Mouse (Mus musculus): ENCODE measurements around the gene Slc9a3r2.
A peak's percentile ranks its signal among the peaks of the same experiment; 100 is the strongest.
"Not testable (repeated sequence)": the region's sequence is repeated elsewhere in the genome, so short reads cannot be mapped to it uniquely, and the experiment has no call there.

Gene Slc9a3r2

DNA sequence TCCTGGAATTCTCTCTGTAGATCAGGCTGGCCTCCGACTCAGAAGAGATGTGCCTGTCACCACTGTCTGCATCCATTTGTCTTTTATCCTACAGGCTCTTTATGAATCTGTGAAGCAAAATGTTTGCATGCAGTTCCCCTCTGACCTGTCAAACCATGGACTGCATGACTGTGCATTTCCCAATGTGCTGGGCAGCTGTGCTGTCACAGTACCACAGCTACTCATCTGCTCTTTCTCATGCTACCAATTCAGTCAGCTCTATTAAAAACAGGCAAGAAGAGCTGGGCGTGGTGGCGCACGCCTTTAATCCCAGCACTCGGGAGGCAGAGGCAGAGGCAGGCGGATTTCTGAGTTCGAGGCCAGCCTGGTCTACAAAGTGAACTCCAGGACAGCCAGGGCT is 16.9 kb upstream of the Slc9a3r2 start:
- DNase-seq (ENCODE audit: low spot score): not testable (repeated sequence)

DNA sequence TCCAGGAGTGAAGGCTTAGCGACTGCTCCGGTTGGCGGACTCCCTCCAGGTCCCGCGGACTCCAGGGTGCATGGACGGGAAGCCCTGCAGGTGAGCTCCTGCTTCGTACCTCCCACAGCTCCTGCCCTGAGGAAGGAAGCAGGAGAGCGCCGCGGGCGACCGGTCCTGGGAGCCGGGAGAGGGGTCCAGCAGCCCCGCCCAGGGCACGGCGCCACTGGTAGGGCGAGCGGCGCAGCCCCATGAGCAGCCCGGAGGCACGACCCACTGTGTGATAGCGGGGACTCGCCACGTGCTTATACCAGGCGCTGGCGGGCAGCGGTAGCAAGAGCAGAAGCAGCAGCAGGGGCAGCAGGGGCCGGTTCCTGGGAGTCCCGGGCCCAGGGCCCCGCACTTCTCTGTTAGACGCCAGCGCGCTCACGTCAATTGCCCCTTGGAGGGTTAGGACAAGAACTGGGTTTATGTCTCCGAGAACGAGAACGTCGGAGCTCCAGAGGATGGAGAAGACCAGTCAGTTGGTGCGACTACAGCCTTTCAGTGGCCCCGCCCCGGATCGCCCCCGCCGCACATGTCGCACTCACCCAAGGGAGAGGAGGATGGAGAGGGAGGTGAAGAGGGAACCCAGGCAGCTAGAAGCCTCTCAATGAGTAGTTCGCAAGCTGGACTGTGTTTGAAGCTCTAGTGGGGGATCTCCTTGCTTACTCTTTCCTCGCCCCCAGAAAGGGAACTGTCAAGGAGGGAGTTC is 8.1 kb upstream of the Slc9a3r2 start, which contains the start of gene Npw:
TSS of gene Npw (minus strand) at position 441 of the 742 bp plus-strand sequence.
- no peak for DNase-seq (ENCODE audit: low spot score)

DNA sequence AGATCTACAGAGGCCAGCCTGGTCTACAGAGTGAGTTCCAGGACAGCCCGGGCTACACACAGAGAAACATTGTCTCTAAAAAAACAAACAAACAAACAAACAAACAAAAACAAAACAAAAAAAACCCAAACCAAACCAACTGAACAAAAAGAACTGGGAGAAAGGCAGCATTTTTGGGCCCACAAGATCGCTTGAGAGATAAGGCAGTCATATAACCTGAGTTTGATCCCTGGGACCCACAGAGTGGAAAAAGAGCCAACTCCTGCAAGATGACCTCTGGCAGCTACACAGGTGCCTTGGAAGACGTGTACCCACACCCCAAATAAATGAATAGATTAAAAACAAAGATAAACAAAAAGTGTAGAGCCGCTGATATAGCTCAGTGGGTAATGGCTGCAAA is 4.8 kb upstream of the Slc9a3r2 start:
- DNase-seq (ENCODE audit: low spot score): no peak

DNA sequence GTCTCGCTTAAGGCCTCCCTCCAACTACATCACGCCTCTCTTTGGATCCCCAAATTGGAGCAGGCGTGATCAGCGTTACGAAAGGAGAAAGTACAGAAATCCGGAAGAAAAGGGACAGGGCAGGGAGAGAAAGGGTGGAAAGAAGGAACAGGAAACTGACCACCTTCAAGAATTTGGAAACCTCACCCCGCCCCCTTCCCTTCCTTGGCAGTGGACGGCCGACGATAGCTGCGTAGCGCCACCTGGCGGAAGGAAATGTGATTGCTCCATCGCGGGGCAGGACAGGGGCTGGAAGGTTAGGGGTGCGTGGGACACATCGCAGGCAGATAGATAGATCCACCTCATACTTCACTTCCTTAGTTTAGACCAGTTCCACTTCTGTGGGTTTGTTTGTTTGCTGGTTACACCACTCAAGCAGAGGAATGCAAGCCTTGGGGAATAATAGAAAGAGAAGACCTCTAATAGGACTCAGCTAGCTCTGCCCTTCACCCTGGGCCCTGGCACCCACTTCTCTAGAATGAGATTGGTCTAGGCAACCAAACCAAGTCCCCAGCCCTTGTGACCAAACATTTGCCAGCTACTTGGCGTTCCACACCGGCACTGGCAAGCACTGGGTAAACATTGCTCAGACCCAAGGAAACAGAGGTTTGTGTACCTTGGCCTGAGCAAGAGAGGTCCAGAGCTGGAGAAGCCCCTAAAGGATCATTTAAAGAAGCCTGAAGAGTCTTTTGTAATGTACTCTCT is 4.0 kb upstream of the Slc9a3r2 start:
- DNase-seq (ENCODE audit: low spot score): peak; percentile 51

DNA sequence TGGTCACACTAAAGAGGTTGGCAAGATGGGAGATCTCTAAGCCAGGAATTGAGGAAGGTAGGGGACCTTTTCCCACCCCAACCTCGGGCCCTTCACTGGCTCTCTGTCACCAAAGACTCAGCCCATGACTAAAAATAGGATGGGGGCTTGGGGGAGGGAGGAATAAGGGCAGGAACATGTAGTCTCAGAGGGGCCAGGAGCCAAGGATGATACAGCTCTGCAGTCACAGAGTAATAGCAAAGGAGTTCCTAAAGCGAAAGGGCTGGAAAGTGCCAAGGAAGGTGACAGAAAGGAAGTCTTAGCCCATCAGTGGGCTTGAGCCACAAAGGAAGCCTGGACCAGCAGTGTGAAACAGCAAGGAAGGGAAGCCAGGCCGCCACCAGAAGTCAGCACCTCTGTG is 1.7 kb upstream of the Slc9a3r2 start:
- no peak for DNase-seq (ENCODE audit: low spot score)

DNA sequence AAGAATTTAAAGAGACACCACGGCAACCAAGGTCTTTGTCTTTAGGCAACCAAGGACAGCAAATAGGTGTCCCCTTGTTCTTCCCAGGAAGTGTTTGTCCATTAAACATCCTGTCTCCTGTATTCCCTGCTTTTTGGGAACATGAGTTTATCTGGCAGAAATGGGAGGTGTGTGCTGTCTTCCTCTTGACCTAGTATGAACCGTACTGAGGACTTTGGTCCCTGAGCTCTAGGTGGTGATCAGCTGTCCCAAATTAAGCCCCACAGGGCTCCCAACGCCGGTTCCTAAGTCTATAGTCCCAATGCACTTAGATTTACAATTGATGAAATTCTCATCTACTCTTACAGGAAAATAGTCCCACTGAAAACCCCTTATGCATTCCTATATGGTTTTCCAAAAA is 639 bp upstream of the Slc9a3r2 start:
- no peak for DNase-seq (ENCODE audit: low spot score)

DNA sequence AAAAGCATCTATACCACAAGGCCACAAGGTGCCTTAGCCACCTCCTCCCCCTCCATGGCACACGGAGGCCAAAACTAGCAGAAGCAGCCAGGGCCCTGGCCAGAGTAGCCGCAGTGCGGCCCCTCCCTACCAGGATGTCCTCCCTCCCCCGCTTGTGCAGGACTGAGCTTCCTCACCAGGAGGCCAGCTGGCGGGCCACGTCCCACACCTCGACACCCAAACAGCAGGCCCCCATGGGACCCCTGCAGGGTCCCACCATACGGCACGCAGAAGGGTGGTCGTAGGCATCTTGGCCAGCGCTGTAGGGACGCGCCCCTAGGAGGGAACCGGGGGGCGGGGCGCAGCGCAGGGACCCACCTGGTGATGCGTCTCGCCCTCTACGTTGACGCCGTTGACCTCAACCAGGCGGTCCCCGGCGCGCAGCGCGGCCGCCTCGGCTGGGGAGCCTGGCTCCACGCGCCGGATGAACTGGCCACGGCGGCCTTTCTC is 502 bp downstream of the Slc9a3r2 start:
- no peak for DNase-seq (ENCODE audit: low spot score)

DNA sequence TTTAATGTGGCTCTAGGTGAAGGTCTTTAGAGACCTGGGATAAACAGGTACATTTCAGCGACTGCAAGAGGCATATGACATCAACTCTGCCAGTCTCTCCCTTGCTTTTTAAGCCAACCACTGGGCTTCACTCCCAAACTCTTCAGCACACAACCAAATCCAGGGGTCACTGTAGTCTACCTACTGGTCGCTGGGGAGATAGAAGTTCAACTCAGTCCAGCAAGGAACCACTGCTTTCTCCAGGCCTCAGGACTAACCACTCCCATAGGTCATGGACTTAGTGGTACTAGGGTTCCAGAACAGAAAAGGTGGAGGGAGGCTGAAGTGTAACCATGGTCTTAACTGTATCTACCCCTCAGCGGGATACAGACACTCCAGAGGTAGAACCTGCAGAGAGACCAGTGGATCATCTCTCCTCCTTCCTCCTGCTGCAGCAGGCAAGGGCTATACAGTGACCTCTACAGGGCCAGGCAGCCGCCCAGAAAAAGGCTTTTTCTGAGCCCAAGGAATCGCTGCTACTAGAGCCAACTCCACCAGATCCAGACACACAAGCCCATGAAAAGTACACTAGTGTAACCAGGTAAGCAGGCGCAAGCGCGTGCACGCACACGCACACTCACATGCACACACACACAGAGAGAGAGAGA is 1.3 kb downstream of the Slc9a3r2 start:
- no peak for DNase-seq (ENCODE audit: low spot score)

DNA sequence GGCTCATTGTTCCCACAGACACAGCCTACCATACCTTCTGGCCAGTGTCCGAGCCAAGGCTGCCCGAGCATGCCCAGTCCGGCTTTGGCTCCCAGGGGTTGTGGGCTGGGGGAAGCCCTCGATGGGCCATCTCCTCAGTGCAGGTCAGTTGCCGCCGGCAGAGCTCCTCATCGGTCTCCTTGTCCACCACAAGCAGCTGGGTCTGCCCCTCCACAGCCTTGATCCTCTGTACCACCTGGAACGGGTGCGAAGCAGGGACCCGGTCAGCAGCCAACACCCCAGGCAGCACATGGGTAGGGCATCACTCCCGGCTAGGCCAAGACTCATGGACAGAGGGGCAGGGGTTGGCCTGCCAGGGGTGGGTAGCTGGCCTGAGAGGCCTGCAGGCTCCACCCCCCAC is 2.6 kb downstream of the Slc9a3r2 start:
- no peak for DNase-seq (ENCODE audit: low spot score)

DNA sequence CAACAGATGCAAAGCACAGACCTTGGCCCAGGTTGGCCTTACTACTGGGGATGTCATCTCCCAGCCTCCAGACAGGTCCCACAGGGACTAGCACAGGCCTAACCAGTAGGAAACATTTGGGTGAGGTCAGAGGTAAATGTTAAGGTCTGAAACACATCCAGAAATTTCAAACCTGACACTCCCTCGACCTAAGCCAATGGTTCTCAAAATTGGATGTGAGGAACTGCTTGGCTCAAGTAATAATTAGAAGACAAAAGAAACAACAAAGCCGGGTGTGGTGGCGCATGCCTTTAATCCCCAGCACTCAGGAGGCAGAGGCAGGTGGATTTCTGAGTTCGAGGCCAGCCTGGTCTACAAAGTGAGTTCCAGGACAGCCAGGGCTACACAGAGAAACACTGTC is 3.7 kb downstream of the Slc9a3r2 start:
- DNase-seq (ENCODE audit: low spot score): no peak

DNA sequence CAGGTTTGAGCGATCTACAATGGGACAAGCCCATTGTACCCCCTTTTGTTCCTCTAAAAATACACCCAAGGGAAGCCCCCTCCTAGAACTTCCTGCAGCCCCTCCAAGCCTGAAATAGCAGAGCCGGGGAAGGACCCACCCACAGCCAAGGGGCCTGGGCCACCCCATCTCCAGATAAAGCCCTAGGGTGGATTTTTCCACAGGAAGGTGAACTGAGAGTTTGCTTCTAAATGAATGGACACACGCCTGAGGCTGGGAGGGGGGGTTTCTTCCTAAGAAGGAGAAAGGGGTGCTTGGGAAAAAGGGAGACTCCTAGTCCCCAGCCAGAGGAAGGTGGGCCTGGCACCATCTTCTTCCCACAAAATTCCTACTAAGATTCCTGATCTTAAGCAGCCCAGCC is 4.2 kb downstream of the Slc9a3r2 start:
- no peak for DNase-seq (ENCODE audit: low spot score)

DNA sequence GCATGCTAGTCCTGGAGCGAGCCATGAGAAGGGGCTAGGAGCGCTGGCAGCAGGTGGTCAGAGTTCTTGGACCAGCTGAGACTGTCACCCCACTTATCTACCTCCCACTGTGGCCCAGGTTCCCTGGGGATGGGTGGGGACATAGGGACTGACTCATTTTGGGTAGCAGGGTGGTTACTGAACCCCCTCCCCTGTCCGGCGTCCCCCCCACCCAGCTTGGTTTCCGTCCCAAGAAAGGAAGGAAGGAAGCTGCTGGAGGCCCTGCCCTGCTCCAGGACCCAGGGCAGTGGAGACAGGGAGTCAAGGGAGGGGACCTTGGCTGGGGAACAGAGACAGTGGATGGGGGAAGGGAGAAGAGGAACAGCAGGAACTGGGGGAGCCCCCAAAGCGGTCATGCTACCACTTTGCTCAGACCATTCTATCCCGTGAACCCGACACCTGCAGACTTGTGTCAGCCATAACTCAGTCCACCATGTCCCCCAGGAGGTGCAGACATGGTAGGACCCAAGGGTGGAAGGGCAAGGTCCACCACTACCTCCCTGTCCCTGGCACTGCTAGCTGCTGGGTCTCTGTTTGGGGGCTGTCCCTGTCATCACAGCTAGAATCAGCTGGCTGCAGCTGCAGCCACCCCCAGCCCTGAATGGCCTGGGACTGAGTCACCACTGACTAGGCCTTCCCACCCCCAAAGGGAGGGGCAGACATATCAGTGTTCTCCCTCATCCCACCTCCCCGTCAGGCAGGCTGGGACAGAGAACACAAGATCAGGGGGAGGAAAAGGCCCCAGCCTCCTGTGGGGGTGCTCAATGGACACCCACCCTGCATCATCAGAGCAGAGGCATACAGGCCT is 5.0 kb downstream of the Slc9a3r2 start:
- no peak for DNase-seq (ENCODE audit: low spot score)

DNA sequence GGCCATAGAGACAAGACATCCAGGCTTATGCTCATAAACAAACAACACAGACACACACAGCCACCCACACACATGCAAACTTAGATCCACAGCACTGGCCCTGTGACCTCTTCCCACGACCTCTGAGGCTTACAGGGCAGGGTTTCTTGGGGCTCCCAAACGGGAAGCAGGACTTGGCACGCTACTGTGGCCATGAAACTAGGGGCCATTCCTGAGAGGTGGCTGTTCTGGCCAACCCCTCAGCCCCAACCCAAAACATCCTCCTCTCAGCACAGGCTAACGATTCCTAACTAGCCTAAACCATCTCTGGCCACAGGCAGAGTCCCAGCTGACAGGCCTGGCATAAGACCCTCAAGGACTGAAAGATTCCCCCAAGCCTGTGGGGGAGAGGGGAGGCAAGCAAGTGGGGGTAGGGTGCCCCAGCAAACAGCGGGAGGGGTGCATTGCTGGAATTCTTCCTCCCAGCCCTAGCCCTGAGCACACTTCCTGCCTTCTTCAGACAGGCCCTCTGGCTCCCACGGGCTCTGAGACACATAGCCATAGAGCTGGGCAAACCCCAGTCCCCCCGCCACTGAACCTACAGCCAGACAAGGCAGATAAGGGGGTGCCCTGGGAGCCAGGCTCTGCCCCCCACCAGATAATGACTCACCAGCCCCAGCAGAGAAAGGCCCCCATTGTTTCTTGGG is 6.0 kb downstream of the Slc9a3r2 start:
- DNase-seq (ENCODE audit: low spot score): peak; percentile 47

DNA sequence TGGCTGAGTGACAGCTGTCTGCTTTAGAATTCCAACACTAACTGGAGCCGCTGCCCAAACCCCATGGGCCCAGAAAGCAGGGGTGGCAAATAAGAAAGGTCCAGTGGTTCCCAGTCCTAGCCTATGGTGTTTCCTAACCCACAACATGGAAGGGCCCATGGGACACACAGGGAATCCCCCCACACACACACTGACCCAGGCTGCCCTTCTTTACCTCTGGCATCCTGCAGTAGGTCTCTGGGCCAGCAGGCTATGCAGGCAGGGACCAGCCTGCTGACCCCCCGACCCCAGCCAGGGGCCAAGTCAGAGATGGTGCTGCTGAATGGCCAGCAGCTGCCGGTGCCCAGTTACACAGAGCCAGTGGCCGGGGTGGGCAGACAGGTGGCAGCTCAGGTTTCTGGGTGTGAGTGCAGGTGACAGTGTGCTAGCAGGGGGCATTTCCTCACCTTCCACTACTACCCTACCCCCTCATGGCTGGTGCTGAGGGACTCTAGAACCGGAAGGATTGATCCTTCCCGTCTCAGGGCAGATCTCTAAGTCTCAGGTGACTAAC is 7.3 kb downstream of the Slc9a3r2 start:
- no peak for DNase-seq (ENCODE audit: low spot score)

DNA sequence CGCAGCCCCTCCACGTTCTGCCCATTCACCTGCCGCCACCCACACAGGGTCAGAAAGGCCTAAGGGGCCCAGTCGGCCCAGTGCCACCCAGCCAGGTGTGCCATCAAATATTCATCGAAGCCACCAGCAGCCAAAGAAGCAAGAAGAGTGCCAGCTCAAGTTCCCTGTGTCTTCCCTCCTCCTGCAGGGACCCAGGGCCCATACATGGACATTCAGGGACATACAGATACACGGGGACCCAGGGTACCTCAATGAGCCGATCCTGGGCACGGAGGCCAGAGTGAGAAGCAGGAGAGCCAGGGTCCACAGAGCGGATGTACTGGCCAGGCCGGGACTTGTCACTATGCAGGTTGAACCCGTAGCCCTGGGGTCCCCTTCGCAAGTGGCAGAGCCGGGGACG is 8.2 kb downstream of the Slc9a3r2 start:
- no peak for DNase-seq (ENCODE audit: low spot score)

DNA sequence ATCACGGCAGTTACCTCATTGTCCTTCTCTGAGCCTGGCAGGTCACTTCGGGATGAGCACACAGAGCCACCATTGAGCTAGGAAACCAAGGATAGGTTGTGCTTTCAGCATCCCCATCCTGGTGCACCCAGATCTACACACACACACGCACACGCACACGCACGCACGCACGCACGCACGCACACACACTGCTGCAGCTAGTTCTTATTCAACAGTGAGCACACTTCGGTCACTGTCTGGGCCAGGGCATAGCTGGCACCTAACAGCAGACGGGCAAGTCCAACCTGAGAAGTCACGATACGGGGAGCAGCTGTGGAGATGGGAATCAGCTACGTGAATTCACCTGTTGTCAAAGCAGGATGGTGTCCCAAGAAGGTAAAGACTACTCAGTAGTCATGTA is 9.5 kb downstream of the Slc9a3r2 start:
- DNase-seq (ENCODE audit: low spot score): no peak

DNA sequence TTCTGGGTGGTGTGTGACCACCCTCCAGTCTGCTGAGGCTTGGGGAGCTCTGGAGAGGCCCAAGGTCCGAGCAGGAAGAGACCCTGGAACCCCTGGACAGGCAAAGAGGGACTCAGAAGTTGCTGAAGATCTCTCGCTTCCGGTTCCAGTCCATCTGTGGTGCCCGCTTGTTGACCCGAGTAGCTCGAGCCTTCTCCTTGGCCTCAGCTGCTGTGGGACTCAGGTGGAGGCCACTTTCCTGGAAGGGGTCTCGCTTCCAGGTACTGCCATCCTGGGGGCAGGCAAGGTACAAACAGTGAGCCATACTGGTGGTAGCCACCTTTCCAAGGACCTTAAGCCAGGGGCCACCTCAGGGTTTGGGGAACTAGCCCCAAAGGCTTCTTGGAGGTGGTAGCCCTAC is 10.0 kb downstream of the Slc9a3r2 start:
- no peak for DNase-seq (ENCODE audit: low spot score)

DNA sequence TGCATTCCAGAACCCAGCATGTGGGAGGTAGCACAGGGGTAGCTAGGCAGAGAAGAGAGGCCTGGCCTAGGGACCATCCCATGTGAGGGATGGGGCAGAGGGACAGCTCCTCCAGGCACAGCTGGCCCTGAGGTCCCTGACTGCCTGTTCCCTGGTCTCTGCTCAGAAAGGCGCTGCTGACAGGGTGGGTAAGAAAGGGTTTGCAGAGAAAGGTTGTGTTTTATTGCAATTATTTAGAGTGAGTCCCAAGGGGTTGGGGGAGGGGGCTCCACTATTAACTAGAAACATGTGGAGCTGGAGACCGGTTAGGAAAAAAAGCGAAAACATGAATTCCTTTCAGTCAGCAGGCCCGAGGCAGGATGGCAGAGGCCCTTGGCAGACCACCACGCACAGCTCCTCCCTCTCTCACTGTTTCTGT is 10.5 kb downstream of the Slc9a3r2 start:
- DNase-seq (ENCODE audit: low spot score): peak; percentile 46

DNA sequence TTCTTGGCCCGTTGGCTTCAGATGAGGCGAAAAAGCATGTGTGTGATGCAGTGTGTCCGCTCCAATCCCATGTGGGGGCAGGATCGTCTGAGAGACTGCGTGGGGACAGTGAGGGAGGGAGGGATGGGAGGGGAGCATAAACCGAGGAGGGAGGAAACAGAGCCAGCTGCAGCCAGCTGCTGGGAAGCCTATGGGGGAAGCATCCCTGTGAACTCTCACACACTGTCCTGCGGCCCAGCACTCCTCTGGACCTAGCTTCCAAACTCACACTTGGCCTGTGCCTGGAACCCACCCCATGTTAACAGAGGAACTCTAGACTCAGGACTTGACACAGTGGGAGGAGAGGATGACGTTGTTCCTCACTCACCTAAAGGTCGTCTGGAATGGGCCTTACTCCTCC is 11.3 kb downstream of the Slc9a3r2 start:
- peak; percentile 22 for DNase-seq (ENCODE audit: low spot score)

DNA sequence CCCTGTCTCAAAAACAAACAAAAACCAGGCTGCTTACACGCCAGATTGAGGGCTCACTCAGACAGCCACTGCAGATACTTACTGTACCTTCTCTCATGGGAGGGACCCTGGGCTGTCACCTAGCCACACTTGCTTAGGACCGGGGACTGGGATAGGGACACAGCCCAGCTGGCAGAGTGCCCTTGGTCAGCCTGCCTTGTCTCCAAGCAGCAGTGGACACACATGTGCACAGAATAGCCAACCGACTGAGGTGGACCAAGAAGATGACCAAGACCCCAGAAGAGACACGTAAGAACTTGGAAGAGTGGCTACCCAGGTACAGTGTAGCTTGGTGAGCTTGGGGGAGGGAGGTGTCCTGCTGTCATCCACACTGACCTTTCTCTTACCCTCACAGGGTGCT is 11.9 kb downstream of the Slc9a3r2 start:
- no peak for DNase-seq (ENCODE audit: low spot score)

All from adipocyte (in vitro differentiated cells).